Comparison of ENCODE assay signal across 10 mouse cellular contexts in the genomic region with DNA sequence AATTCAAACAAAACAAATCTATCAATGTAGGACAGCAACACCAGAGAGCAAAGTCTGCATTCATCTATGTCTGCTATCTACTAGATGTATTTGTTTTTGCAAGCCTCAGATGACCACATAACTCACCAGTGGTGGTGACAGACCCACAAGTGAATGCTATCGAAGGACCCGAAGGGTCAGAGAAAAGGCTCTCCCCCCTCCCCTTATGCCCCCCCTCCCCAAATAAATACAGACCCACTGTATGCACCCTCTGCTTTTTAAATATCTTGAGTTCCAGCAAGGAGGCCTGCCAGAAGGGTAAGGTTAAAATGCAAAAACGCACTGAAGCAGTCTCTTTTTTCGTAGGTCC. TPM values are rescaled to one million over a fixed set of nuclear protein-coding genes. Genes with fewer than 3 reads are reported as not detected.
A peak's percentile ranks its signal among the peaks of the same experiment; 100 is the strongest.
DNase-seq lines count a peak whose midpoint lies in the region; ATAC-seq and TF ChIP-seq lines count a peak whose summit lies in the region.
"Had no signal": no experiment of that assay in that cellular context is flagged by ENCODE, and none has a peak within 500 bp of the region (broad histone marks: within the 10 kb centered on the region; RNA-seq: fewer than 3 reads in every experiment).

No protein-coding gene starts in this region.

- TF ChIP-seq EP300 in CH12.LX (IDR thresholded peaks at IDR 0.05; ENCODE audit: low read length) = no peak
- TF ChIP-seq EP300 in liver, postnatal 0 days (IDR thresholded peaks at IDR 0.05; ENCODE audit: low read depth) = no peak

- peak overlapping the region; percentile 84 for H3K9ac ChIP-seq in CH12.LX (ENCODE audit: insufficient read depth, low read depth)
- H3K9ac ChIP-seq in liver, postnatal 0 days (replicated peaks) = no peak overlapping the region

- peak overlapping the region; percentile 53 to 64 (median 58) for H3K4me3 ChIP-seq in CH12.LX (replicated peaks in 1 of 3; ENCODE audit: low read depth in 2 of 3, low read length in 2 of 3, poor library complexity in 1 of 3)
- H3K4me3 ChIP-seq in hindbrain, embryonic 10.5 days = peak overlapping the region; percentile 80
- H3K4me3 ChIP-seq in liver, postnatal 0 days (ENCODE audit: low read depth, low read length) = no peak overlapping the region

- H3K27ac ChIP-seq in CH12.LX (ENCODE audit: insufficient read depth, low read depth) = peak overlapping the region; percentile 51
- H3K27ac ChIP-seq in hindbrain, embryonic 10.5 days = peak overlapping the region; percentile 93
- H3K27ac ChIP-seq in liver, postnatal 0 days (ENCODE audit: low read depth) = no peak overlapping the region
- H3K27ac ChIP-seq: macrophage had no signal

- DNase-seq in heart, adult 11 months = peak; percentile 81
- DNase-seq in heart, postnatal 25 days (ENCODE audit: low spot score) = no peak
- no peak for DNase-seq in CH12.LX (ENCODE audit: extremely low read depth)
- DNase-seq in hindbrain, embryonic 10.5 days (ENCODE audit: low spot score) = no peak
- DNase-seq in liver, postnatal 0 days = no peak
- no peak for DNase-seq in spleen, postnatal 14 days (ENCODE audit: low spot score in 2 of 2)
- DNase-seq in retina, embryonic 14.5 days (ENCODE audit: low spot score) = no peak
- DNase-seq: kidney, adult 8-10 months had no signal

- no peak for TF ChIP-seq RAD21 in CH12.LX (IDR thresholded peaks at IDR 0.05; ENCODE audit: low read depth, low read length)

- no peak for TF ChIP-seq CTCF in CH12.LX (conservative IDR thresholded peaks at IDR 0.05 in 1 of 2, IDR thresholded peaks at IDR 0.05 in 1 of 2; ENCODE audit: low read depth in 2 of 2, low read length in 2 of 2)
- TF ChIP-seq CTCF in liver, postnatal 0 days (IDR thresholded peaks at IDR 0.05; ENCODE audit: low read depth) = no peak

- dilution Hi-C loops in CH12.LX (cut with MboI; ENCODE audit: extremely low pct_ligation_motif_present, extremely low pct_unique_long_range_greater_than_20kb, low sequenced_read_pairs) = no loop called here

- in situ Hi-C loops in CH12.LX (cut with MboI; ENCODE audit: low pct_ligation_motif_present, low pct_unique_long_range_greater_than_20kb, low sequenced_read_pairs) = loop anchor here (25.0 kb wide), 2 partner anchors 325 to 425 kb away; no protein-coding TSS in a partner anchor

- WGBS in hindbrain, embryonic 10.5 days = 3% methylated on average over 4 of the region's 4 CpGs
- 50% methylated on average over 4 of the region's 4 CpGs for WGBS in liver, postnatal 0 days (ENCODE audit: insufficient replicate concordance)

- peak overlapping the region; percentile 73; the same call in 1 of the 2 replicates for H3K4me2 ChIP-seq in CH12.LX (ENCODE audit: insufficient read depth, low read depth, poor library complexity, severe bottlenecking)
- H3K4me2 ChIP-seq in liver, postnatal 0 days (ENCODE audit: low read depth, low read length) = peak overlapping the region; percentile 90

- TF ChIP-seq POLR2A in CH12.LX (IDR thresholded peaks at IDR 0.05; ENCODE audit: low read depth, low read length) = no peak

- H3K27me3 ChIP-seq in CH12.LX (replicated peaks) = no peaks in the 10 kb centered on the region
- H3K27me3 ChIP-seq in hindbrain, embryonic 10.5 days (ENCODE audit: insufficient read depth, poor library complexity, severe bottlenecking) = peaks cover 18% of the 10 kb centered on the region
- peaks cover 39% of the 10 kb centered on the region for H3K27me3 ChIP-seq in liver, postnatal 0 days (ENCODE audit: insufficient read depth, low read length)

- H3K36me3 ChIP-seq in CH12.LX (replicated peaks in 1 of 2; ENCODE audit: control insufficient read depth in 1 of 2, insufficient read depth in 1 of 2, low read length in 1 of 2) = peaks cover 0 to under 1% of the 10 kb centered on the region in 2 experiments
- peaks cover 35% of the 10 kb centered on the region for H3K36me3 ChIP-seq in hindbrain, embryonic 10.5 days
- no peaks in the 10 kb centered on the region for H3K36me3 ChIP-seq in liver, postnatal 0 days (replicated peaks; ENCODE audit: insufficient read depth, low read length)

- peaks cover 3% of the 10 kb centered on the region for H3K9me3 ChIP-seq in CH12.LX (replicated peaks; ENCODE audit: low read length)
- H3K9me3 ChIP-seq in hindbrain, embryonic 10.5 days = no peaks in the 10 kb centered on the region
- no peaks in the 10 kb centered on the region for H3K9me3 ChIP-seq in liver, postnatal 0 days (ENCODE audit: low read length)

- intact Hi-C loops in heart, postnatal 25 days (cut with DNase I) = loop anchor here (5.0 to 10.0 kb wide), 5 partner anchors 70 to 1467 kb away; no protein-coding TSS in a partner anchor

- H3K4me1 ChIP-seq in CH12.LX (ENCODE audit: control insufficient read depth in 1 of 2, insufficient read depth in 2 of 2) = peaks cover 0 to 55% of the 10 kb centered on the region in 2 experiments; a peak in 2 of 4 replicates
- H3K4me1 ChIP-seq in hindbrain, embryonic 10.5 days (replicated peaks) = peaks cover 82% of the 10 kb centered on the region
- peaks cover 16% of the 10 kb centered on the region for H3K4me1 ChIP-seq in liver, postnatal 0 days (ENCODE audit: insufficient read depth)

- H3K79me2 ChIP-seq in CH12.LX (replicated peaks; ENCODE audit: control insufficient read depth, extremely low read depth, insufficient read depth, poor library complexity, severe bottlenecking) = peaks cover 63% of the 10 kb centered on the region

- peak; percentile 24; the same call in 1 of the 2 replicates for ATAC-seq in liver, postnatal 0 days
- no peak for ATAC-seq in frontal cortex, adult (ENCODE audit: low TSS enrichment)

TF ChIP-seq in CH12.LX, 34 proteins besides CTCF, POLR2A, EP300 and RAD21:
- 0 out of 2 replicates have a peak, but pooled peaks have one; percentile 5 for TF ChIP-seq CHD1 (IDR thresholded peaks at IDR 0.05; ENCODE audit: low read depth, low read length)
- TF ChIP-seq HCFC1 (IDR thresholded peaks at IDR 0.05; ENCODE audit: low read depth, low read length) = no peak

RNA-seq across cellular contexts. Expression of a gene that starts 2.9 kb away (rescaled TPM):
- 10 to 100 TPM; 27.4 to 28.7 TPM for total RNA-seq in heart, postnatal 25 days (2021)
- total RNA-seq in CH12.LX (2012; rRNA removed) (16.1 and 26.0 TPM in 2 replicates), CH12.LX (2014; rRNA removed) (12.1 and 13.0 TPM in 2 replicates)
- 3.8 and 3.9 TPM in 2 replicates for polyA plus RNA-seq in CH12.LX (2012; ENCODE audit: insufficient read length, low read depth)
- polyA plus RNA-seq in hindbrain, embryonic 10.5 days (2016; fragmentation: Nextera tagmentation; extraction: Ambion mirVana) = 25.4 and 30.4 TPM in 2 replicates
- 0.34 and 0.51 TPM in 2 replicates for polyA plus RNA-seq in liver, postnatal 0 days (2015; fragmentation: Nextera tagmentation; extraction: Ambion mirVana)
- polyA plus RNA-seq: macrophage had no signal
